Mouse (Mus musculus) heart, embryonic 14.5 days (tissue): ENCODE results near the gene Nme7. TPM values are rescaled to one million over a fixed set of nuclear protein-coding genes. Genes with fewer than 3 reads are reported as not detected.

ENCODE experiments used
- ATAC-seq: fragments of 200-750 bp; cut with Nextera tagmentation; 2 replicates; pipeline ENCODE4 v1.8.0; 2017; ENCODE audit warnings: low read depth, moderate TSS enrichment; ENCODE audit not compliant: insufficient number of reproducible peaks, insufficient read depth, low FRiP score
- H3K27ac ChIP-seq, 2 experiments: fragments of 200-500 bp in 1 of 2; fragments of 300-500 bp in 1 of 2; sonication (generic) in 1 of 2; replicated peaks in 1 of 2; 2 replicates each; pipeline ENCODE4 v1.5.1; 2012 to 2014; ENCODE audit warnings: low read depth in 2 of 2, low read length in 2 of 2, control low read depth in 1 of 2, mild to moderate bottlenecking in 1 of 2, mixed read lengths in 1 of 2; ENCODE audit not compliant: control insufficient read depth in 1 of 2, insufficient read depth in 1 of 2
- H3K27me3 ChIP-seq: fragments of 300-500 bp; sonication (generic); 2 replicates; pipeline ENCODE4 v1.6.1; 2014; ENCODE audit warnings: mild to moderate bottlenecking, low read length, control low read depth; ENCODE audit not compliant: control insufficient read depth, insufficient read depth
- H3K36me3 ChIP-seq: fragments of 300-500 bp; sonication (generic); 2 replicates; pipeline ENCODE4 v1.6.1; 2014; ENCODE audit warnings: mild to moderate bottlenecking, control low read depth, low read length, mixed read lengths; ENCODE audit not compliant: control insufficient read depth, insufficient read depth
- H3K4me1 ChIP-seq, 2 experiments: fragments of 200-500 bp in 1 of 2; fragments of 300-500 bp in 1 of 2; sonication (generic) in 1 of 2; 2 replicates each; pipeline ENCODE4 v1.6.1; 2012 to 2014; ENCODE audit warnings: low read length in 2 of 2, control low read depth in 1 of 2, mixed read lengths in 1 of 2; ENCODE audit not compliant: control insufficient read depth in 2 of 2, insufficient read depth in 2 of 2
- H3K4me2 ChIP-seq: fragments of 300-500 bp; sonication (generic); 2 replicates; pipeline ENCODE4 v1.6.1; 2014; ENCODE audit warnings: mild to moderate bottlenecking, low read length
- H3K4me3 ChIP-seq, 2 experiments: fragments of 200-500 bp in 1 of 2; fragments of 300-500 bp in 1 of 2; sonication (generic) in 1 of 2; 2 replicates each; pipeline ENCODE4 v1.5.1; 2012 to 2014; ENCODE audit warnings: low read length in 2 of 2, mild to moderate bottlenecking in 2 of 2, control low read depth in 1 of 2, low read depth in 1 of 2, moderate library complexity in 1 of 2; ENCODE audit not compliant: control insufficient read depth in 1 of 2, insufficient read depth in 1 of 2
- H3K9ac ChIP-seq: fragments of 300-500 bp; sonication (generic); 2 replicates; pipeline ENCODE4 v1.6.1; 2014; ENCODE audit warnings: mild to moderate bottlenecking, low read length
- H3K9me3 ChIP-seq: fragments of 300-500 bp; sonication (generic); 2 replicates; pipeline ENCODE4 v1.6.1; 2016; ENCODE audit warnings: low read length, control low read depth; ENCODE audit not compliant: control insufficient read depth
- WGBS: fragments of 180-500 bp; shearing (Covaris S2); extraction: QIAGEN DNeasy Blood & Tissue Kit; methylation state at CpG from one replicate; pipeline ENCODE4 v1.1.7; 2014; 5-methylcytosine and 5-hydroxymethylcytosine counted together
- polyA plus RNA-seq: library from polyadenylated mRNA; unstranded; fragments of >200 nt; fragmentation: Nextera tagmentation; extraction: Ambion mirVana; gene quantifications from 2 replicates; pipeline ENCODE4 v1.2.1, GENCODE M21; 2014

Nme7 gene
- polyA plus RNA-seq, 1 experiment from 2014 or later, result 19.4 TPM

- Histone ChIP-seq H3K27me3 (no peaks in the 10 kb centered on the region), H3K27ac (peak overlapping the region in 1 of 2 experiments; percentile 2; a peak in 1 of 4 replicates), H3K36me3 (peaks cover 98% of the 10 kb centered on the region), H3K4me3 (no peak overlapping the region), H3K9ac (no peak overlapping the region), H3K9me3 (no peaks in the 10 kb centered on the region), H3K4me1 (peaks cover 8 to 28% of the 10 kb centered on the region in 2 experiments), H3K4me2 (no peak overlapping the region)
- WGBS, result 80% methylated on average over 5 of the region's 5 CpGs
- no peak for ATAC-seq
Observed at GRCm38 (mm10) chr1:164445620-164446162, 141.8 kb downstream of the Nme7 start.

- Histone ChIP-seq H3K9me3 (no peaks in the 10 kb centered on the region), H3K4me1 (peaks cover 12 to 36% of the 10 kb centered on the region in 2 experiments), H3K27ac (no peak overlapping the region), H3K36me3 (peaks cover 98% of the 10 kb centered on the region), H3K4me2 (no peak overlapping the region), H3K4me3 (no peak overlapping the region), H3K27me3 (no peaks in the 10 kb centered on the region), H3K9ac (no peak overlapping the region)
- ATAC-seq, result no peak
- WGBS, result 88% methylated on average over 10 of the region's 10 CpGs
Observed at GRCm38 (mm10) chr1:164446535-164446934, 142.6 kb downstream of the Nme7 start.

DNA sequence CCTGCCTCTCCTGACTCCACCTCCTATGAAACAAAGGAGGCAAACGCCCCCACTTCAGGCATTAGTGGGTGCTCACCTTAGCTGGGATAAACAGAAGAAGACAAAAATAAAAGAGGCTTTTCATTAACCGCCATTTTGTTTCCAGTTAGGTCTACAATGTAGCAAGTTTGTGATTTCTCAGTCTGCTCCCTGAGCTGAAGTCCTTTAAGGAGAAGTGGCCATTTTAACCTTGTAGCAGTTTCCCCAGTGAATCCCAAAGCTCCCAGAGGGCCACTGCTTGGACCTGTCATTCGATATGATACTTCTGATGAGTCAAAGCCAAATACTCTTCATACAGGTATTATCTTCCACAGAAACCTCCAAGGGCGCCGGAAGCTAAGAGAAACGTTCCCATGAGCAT is 143.6 kb downstream of the Nme7 start:
- Histone ChIP-seq H3K4me1 (peaks cover 13 to 38% of the 10 kb centered on the region in 2 experiments), H3K27me3 (no peaks in the 10 kb centered on the region), H3K36me3 (peaks cover 98% of the 10 kb centered on the region), H3K9me3 (no peaks in the 10 kb centered on the region), H3K4me2 (no peak overlapping the region), H3K9ac (no peak overlapping the region), H3K4me3 (no peak overlapping the region), H3K27ac (no peak overlapping the region; a peak in 1 of 4 replicates)
- no peak for ATAC-seq
- WGBS, result 83% methylated on average over 6 of the region's 6 CpGs

- no peak for ATAC-seq
- Histone ChIP-seq H3K36me3 (peaks cover 94% of the 10 kb centered on the region), H3K9me3 (no peaks in the 10 kb centered on the region), H3K27ac (peak overlapping the region; percentile 10 to 49), H3K9ac (peak overlapping the region; percentile 42; the same call in 1 of the 2 replicates), H3K4me3 (no peak overlapping the region), H3K27me3 (no peaks in the 10 kb centered on the region), H3K4me2 (no peak overlapping the region), H3K4me1 (peaks cover 22 to 58% of the 10 kb centered on the region in 2 experiments)
- WGBS, result 70% methylated on average over 8 of the region's 8 CpGs
Observed at GRCm38 (mm10) chr1:164449626-164450025, 145.7 kb downstream of the Nme7 start.

DNA sequence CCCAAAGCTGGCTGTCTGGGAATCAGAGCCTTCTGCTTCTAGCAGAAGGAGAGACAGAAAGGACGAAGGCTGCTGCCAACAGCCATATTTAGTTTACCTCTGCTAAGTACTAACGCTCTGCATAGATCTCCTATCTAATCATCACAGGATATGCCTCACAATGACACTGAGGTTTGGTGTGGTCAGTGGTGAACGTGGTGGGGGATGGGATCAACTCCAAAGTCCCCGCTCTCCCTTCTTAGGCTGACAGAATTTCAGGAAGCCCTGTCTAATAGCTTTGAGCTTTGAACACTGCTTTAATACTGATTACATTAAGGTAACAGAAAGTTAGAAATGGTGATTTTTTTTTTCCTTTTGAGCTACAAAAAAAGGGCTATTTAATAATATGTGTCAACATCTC is 146.3 kb downstream of the Nme7 start:
- peaks cover 89% of the 10 kb centered on the region for H3K36me3 ChIP-seq
- peak overlapping the region; percentile 10 to 63; a peak in 3 of 4 replicates for H3K27ac ChIP-seq

GRCm38 (mm10) chr1:164450644-164451043 is 146.7 kb downstream of the Nme7 start:
- Histone ChIP-seq H3K4me3 (no peak overlapping the region), H3K4me1 (peaks cover 22 to 63% of the 10 kb centered on the region in 2 experiments), H3K9me3 (no peaks in the 10 kb centered on the region), H3K9ac (no peak overlapping the region), H3K4me2 (no peak overlapping the region), H3K36me3 (peaks cover 85% of the 10 kb centered on the region), H3K27ac (peak overlapping the region in 1 of 2 experiments; percentile 63; a peak in 1 of 4 replicates), H3K27me3 (no peaks in the 10 kb centered on the region)
- no peak for ATAC-seq
- 76% methylated on average over 4 of the region's 4 CpGs for WGBS

More for the DNA sequence above, 146.3 kb downstream of the Nme7 start:
- Histone ChIP-seq H3K4me3 (no peak overlapping the region), H3K9ac (peak overlapping the region; percentile 42; the same call in 1 of the 2 replicates), H3K9me3 (no peaks in the 10 kb centered on the region), H3K4me2 (no peak overlapping the region), H3K27me3 (no peaks in the 10 kb centered on the region), H3K4me1 (peaks cover 22 to 63% of the 10 kb centered on the region in 2 experiments)
- no peak for ATAC-seq
- WGBS, result 39% methylated on average over 4 of the region's 4 CpGs

GRCm38 (mm10) chr1:164451346-164451745 is 147.4 kb downstream of the Nme7 start:
- Histone ChIP-seq H3K27ac (peak overlapping the region; percentile 49 to 63), H3K4me2 (no peak overlapping the region)

More at GRCm38 (mm10) chr1:164451346-164451745, 147.4 kb downstream of the Nme7 start:
- Histone ChIP-seq H3K27me3 (no peaks in the 10 kb centered on the region; the same call in 1 of the 2 replicates), H3K4me1 (peaks cover 22 to 63% of the 10 kb centered on the region in 2 experiments), H3K36me3 (peaks cover 78% of the 10 kb centered on the region), H3K4me3 (no peak overlapping the region), H3K9ac (no peak overlapping the region), H3K9me3 (no peaks in the 10 kb centered on the region)
- no peak for ATAC-seq
- WGBS, result 30% methylated on average over 5 of the region's 5 CpGs
